Mouse (Mus musculus) liver, embryonic 11.5 days (tissue): ENCODE results near the gene Sgce. TPM values are rescaled to one million over a fixed set of nuclear protein-coding genes. Genes with fewer than 3 reads are reported as not detected.

Experiments used
- ATAC-seq: fragments of 200-750 bp; cut with Nextera tagmentation; replicated peaks from 2 replicates; pipeline ENCODE4 v1.8.0; 2017; ENCODE audit warnings: moderate number of reproducible peaks, mild to moderate bottlenecking, moderate TSS enrichment, moderate library complexity; ENCODE audit not compliant: low FRiP score
- DNase-seq: peaks from one replicate; pipeline ENCODE4 v3.0.0-alpha.2; 2017; ENCODE audit warnings: low spot score
- H3K27ac ChIP-seq: fragments of 300-500 bp; sonication (generic); 2 replicates; pipeline ENCODE4 v1.5.1; 2014; ENCODE audit warnings: mild to moderate bottlenecking, low read depth, low read length, control low read depth
- H3K27me3 ChIP-seq: fragments of 300-500 bp; sonication (generic); replicated peaks from 2 replicates; pipeline ENCODE4 v1.6.1; 2014; ENCODE audit warnings: low read length, mixed read lengths; ENCODE audit not compliant: control insufficient read depth, insufficient read depth
- H3K36me3 ChIP-seq: fragments of 300-500 bp; sonication (generic); 2 replicates; pipeline ENCODE4 v1.6.1; 2014; ENCODE audit warnings: mild to moderate bottlenecking, low read length, moderate library complexity, mixed read lengths; ENCODE audit not compliant: control insufficient read depth, insufficient read depth
- H3K4me1 ChIP-seq: fragments of 300-500 bp; sonication (generic); replicated peaks from 2 replicates; pipeline ENCODE4 v1.6.1; 2014; ENCODE audit warnings: low read length, mixed read lengths; ENCODE audit not compliant: control insufficient read depth, insufficient read depth
- H3K4me2 ChIP-seq: fragments of 300-500 bp; sonication (generic); 2 replicates; pipeline ENCODE4 v1.6.1; 2014; ENCODE audit warnings: mild to moderate bottlenecking, control low read depth, moderate library complexity
- H3K4me3 ChIP-seq: fragments of 300-500 bp; sonication (generic); 2 replicates; pipeline ENCODE4 v1.5.1; 2014; ENCODE audit warnings: low read depth, low read length, control low read depth
- H3K9ac ChIP-seq: fragments of 300-500 bp; sonication (generic); 2 replicates; pipeline ENCODE4 v1.6.1; 2014; ENCODE audit warnings: low read depth, low read length, control low read depth
- H3K9me3 ChIP-seq: fragments of 300-500 bp; sonication (generic); 2 replicates; pipeline ENCODE4 v1.6.1; 2016; ENCODE audit warnings: low read length, inconsistent platforms, mixed read lengths; ENCODE audit not compliant: control insufficient read depth
- WGBS: fragments of 180-500 bp; shearing (Covaris S2); extraction: QIAGEN DNeasy Blood & Tissue Kit; methylation state at CpG from one replicate; pipeline ENCODE4 v1.1.7; 2014; 5-methylcytosine and 5-hydroxymethylcytosine counted together
- polyA plus RNA-seq: library from polyadenylated mRNA; unstranded; fragments of >200 nt; fragmentation: Nextera tagmentation; extraction: Ambion mirVana; gene quantifications from 2 replicates; pipeline ENCODE4 v1.2.1, GENCODE M21; 2014

Sgce gene
- polyA plus RNA-seq, 1 experiment from 2014 or later: 24.0 TPM

DNA sequence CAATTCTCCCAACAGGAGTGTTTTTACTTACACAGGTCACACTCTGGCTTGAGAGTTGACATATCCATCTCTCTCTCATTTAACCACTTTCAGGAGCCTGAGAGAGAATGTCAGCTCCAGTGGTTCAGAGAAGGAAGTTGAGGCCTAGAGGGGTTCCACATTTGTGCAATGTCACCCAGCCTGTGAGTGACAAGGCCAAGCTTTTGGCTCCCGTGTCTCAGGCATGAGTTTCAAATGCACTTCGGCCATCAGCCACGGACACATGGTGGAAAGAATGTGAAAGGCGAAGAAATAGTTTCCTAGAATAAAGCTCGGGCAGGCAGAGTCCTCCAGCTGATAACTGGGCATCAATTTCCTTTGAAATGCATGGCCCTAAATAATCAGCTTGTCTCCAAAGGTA is 40.6 kb downstream of the Sgce start:
- H3K4me2 ChIP-seq: no peak overlapping the region
- H3K27ac ChIP-seq: no peak overlapping the region
- no peaks in the 10 kb centered on the region for H3K27me3 ChIP-seq
- no peaks in the 10 kb centered on the region for H3K4me1 ChIP-seq
- H3K4me3 ChIP-seq: no peak overlapping the region
- no peak overlapping the region for H3K9ac ChIP-seq
- 48% methylated on average over 5 of the region's 5 CpGs for WGBS
- ATAC-seq (no peak), DNase-seq (no peak)
- no peaks in the 10 kb centered on the region for H3K36me3 ChIP-seq
- no peaks in the 10 kb centered on the region for H3K9me3 ChIP-seq

- Histone ChIP-seq H3K27ac (no peak overlapping the region), H3K9me3 (no peaks in the 10 kb centered on the region), H3K4me1 (no peaks in the 10 kb centered on the region), H3K27me3 (no peaks in the 10 kb centered on the region), H3K4me3 (no peak overlapping the region), H3K36me3 (no peaks in the 10 kb centered on the region; the same call in 1 of the 2 replicates), H3K9ac (no peak overlapping the region), H3K4me2 (no peak overlapping the region)
- no peak for DNase-seq
- 66% methylated on average over 7 of the region's 7 CpGs for WGBS
- ATAC-seq: no peak
Measured at GRCm38 (mm10) chr6:4703908-4704307, 43.1 kb downstream of the Sgce start.

GRCm38 (mm10) chr6:4701641-4702040 is 45.4 kb downstream of the Sgce start:
- Histone ChIP-seq H3K4me3 (no peak overlapping the region), H3K9ac (no peak overlapping the region), H3K27ac (no peak overlapping the region), H3K27me3 (no peaks in the 10 kb centered on the region), H3K36me3 (no peaks in the 10 kb centered on the region; the same call in 1 of the 2 replicates), H3K4me1 (no peaks in the 10 kb centered on the region), H3K4me2 (no peak overlapping the region), H3K9me3 (no peaks in the 10 kb centered on the region)
- WGBS: 81% methylated on average over 8 of the region's 8 CpGs
- ATAC-seq (no peak), DNase-seq (no peak)

- no peaks in the 10 kb centered on the region for H3K4me1 ChIP-seq
- ATAC-seq (no peak), DNase-seq (no peak)
- no peaks in the 10 kb centered on the region for H3K27me3 ChIP-seq
- H3K9me3 ChIP-seq: no peaks in the 10 kb centered on the region
- no peaks in the 10 kb centered on the region; the same call in 1 of the 2 replicates for H3K36me3 ChIP-seq
- no peak overlapping the region for H3K4me2 ChIP-seq
- WGBS: 65% methylated on average over 3 of the region's 3 CpGs
- H3K4me3 ChIP-seq: no peak overlapping the region
- H3K9ac ChIP-seq: no peak overlapping the region
- no peak overlapping the region for H3K27ac ChIP-seq
Measured at GRCm38 (mm10) chr6:4695778-4696177, 51.2 kb downstream of the Sgce start.

- ATAC-seq (no peak), DNase-seq (no peak)
- Histone ChIP-seq H3K27me3 (no peaks in the 10 kb centered on the region), H3K4me3 (no peak overlapping the region), H3K36me3 (no peaks in the 10 kb centered on the region; the same call in 1 of the 2 replicates), H3K4me2 (no peak overlapping the region), H3K9ac (no peak overlapping the region), H3K27ac (no peak overlapping the region), H3K9me3 (no peaks in the 10 kb centered on the region), H3K4me1 (no peaks in the 10 kb centered on the region)
- 69% methylated on average over 8 of the region's 8 CpGs for WGBS
Measured at GRCm38 (mm10) chr6:4694672-4695231, 52.3 kb downstream of the Sgce start.

DNA sequence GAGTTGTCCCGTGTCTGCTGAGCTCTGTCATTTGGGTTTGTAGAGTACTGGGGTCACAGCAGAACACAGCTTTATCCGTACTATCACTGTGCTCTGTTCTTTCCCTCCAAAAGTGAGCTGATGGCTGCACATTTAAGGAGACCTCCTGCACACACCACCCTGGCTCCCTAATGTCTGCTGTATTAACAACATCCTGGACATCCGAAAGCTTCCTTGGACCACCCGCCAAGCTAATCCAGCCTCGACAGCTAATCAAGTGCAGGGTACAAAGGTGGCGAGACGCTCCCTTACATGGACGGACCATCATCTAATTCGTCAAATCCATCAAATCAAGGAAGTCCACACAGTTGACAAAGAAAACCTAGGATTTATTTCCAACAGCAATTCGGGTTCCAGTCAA is 53.5 kb downstream of the Sgce start:
- H3K27ac ChIP-seq: no peak overlapping the region
- H3K9ac ChIP-seq: no peak overlapping the region
- ATAC-seq (no peak), DNase-seq (no peak)
- no peaks in the 10 kb centered on the region for H3K4me1 ChIP-seq
- no peak overlapping the region for H3K4me3 ChIP-seq
- no peaks in the 10 kb centered on the region for H3K9me3 ChIP-seq
- H3K27me3 ChIP-seq: no peaks in the 10 kb centered on the region
- H3K36me3 ChIP-seq: no peaks in the 10 kb centered on the region
- 61% methylated on average over 10 of the region's 10 CpGs for WGBS
- H3K4me2 ChIP-seq: no peak overlapping the region

DNA sequence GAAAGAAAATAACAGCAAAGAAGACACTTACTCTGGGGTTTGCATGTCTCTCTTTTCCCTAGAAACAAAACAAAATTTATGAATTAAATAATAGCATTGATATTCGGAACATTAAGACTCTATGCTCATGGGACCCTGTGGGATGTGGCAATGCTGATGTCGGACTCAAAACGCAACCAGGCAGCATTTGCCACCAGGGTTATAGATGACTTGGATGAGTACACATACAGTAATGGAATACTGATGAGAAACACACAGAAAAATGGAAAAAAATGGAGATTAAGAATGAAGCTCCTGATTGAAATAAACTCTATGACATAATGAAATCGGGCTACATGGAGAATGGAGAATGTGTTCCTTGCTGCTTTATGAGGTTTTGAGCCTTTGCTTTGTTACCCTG is 56.6 kb downstream of the Sgce start:
- Histone ChIP-seq H3K4me1 (no peaks in the 10 kb centered on the region), H3K27ac (no peak overlapping the region), H3K9ac (no peak overlapping the region), H3K4me3 (no peak overlapping the region), H3K27me3 (no peaks in the 10 kb centered on the region), H3K9me3 (no peaks in the 10 kb centered on the region), H3K36me3 (no peaks in the 10 kb centered on the region), H3K4me2 (no peak overlapping the region)
- WGBS: 90% methylated on average over 4 of the region's 4 CpGs
- DNase-seq (no peak), ATAC-seq (no peak)

- H3K27me3 ChIP-seq: no peaks in the 10 kb centered on the region
- H3K9me3 ChIP-seq: no peaks in the 10 kb centered on the region
- no peaks in the 10 kb centered on the region for H3K4me1 ChIP-seq
- DNase-seq: no peak
- ATAC-seq: no peak
- H3K9ac ChIP-seq: no peak overlapping the region
- no peak overlapping the region for H3K27ac ChIP-seq
- no peak overlapping the region for H3K4me3 ChIP-seq
- 58% methylated on average over 10 of the region's 10 CpGs for WGBS
- no peaks in the 10 kb centered on the region for H3K36me3 ChIP-seq
- H3K4me2 ChIP-seq: no peak overlapping the region
Measured at GRCm38 (mm10) chr6:4684706-4685340, 62.2 kb downstream of the Sgce start.

DNA sequence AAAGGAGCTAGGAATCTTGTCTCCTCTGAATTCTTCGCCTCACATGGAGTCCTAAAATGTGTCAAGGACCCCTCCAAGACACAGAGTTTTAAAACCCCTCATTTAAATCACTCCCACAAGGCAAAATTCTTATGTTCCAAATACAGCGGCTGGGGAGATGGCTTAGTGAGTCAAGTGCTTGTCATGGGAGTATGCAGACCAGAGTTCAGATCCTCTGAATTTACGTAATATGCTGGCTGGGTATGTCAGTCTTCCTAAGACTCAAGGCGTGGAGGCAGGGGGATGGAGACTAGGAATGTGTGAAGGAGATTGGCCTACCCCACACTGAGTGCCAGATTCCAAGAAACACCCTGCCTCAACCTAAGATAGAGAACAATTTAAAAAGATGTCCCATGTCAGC is 66.4 kb downstream of the Sgce start:
- Histone ChIP-seq H3K36me3 (no peaks in the 10 kb centered on the region), H3K27me3 (no peaks in the 10 kb centered on the region), H3K9ac (no peak overlapping the region), H3K4me1 (no peaks in the 10 kb centered on the region), H3K9me3 (no peaks in the 10 kb centered on the region), H3K4me2 (no peak overlapping the region), H3K27ac (no peak overlapping the region), H3K4me3 (no peak overlapping the region)
- WGBS: 87% methylated on average over 4 of the region's 4 CpGs
- DNase-seq (no peak), ATAC-seq (no peak)
